17 mouse cellular contexts compared by ENCODE assay signal in the genomic region with DNA sequence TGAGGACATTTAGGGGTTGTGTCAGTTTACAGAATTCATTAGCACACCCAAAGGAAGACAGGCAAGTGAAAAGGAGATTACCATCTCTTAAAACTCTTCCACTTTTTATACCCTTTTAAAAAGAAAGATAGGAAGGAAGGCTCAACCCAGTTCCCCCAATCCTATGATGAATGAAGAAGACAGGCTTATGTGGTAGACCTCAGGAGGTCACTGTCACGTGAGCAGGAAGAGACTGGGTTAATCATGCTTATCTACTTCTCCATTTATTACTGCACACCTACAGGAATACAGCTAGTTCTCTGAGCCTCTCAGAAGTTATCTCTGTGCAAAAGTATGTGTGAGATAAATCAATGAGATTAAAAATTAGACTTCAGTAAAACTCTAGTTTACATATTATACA.
"Had no signal": no experiment of that assay in that cellular context is flagged by ENCODE, and none has a peak within 500 bp of the region (broad histone marks: within the 10 kb centered on the region; RNA-seq: fewer than 3 reads in every experiment).

No protein-coding gene starts in this region.

- ATAC-seq: hindbrain, embryonic 16.5 days; inflammation-experienced regulatory T-cells, adult 6 months; intestine, embryonic 15.5 days; intestine, postnatal 0 days; liver, embryonic 12.5 days had no signal

- DNase-seq: gastrocnemius, adult 2 months; gastrocnemius, postnatal 10 days; gastrocnemius, postnatal 25 days; heart, adult 11 months; heart, adult 2 months; heart, postnatal 14 days; heart, postnatal 36 days; kidney, adult 18-20 months; kidney, adult 9 months; kidney, postnatal 14 days; kidney, postnatal 4 days; left cerebral cortex, postnatal 4 days had no signal
